Mouse (Mus musculus) retina, postnatal 1 day (tissue): Measurements from ENCODE around the gene Slamf8.

ENCODE experiments used
- DNase-seq: peaks from one replicate; pipeline ENCODE4 v3.0.0-alpha.2; 2012

The Slamf8 gene

GRCm38 (mm10) chr1:172585612-172586567 lies 4.5 kb downstream of the Slamf8 start:
- DNase-seq: peak; percentile 72

GRCm38 (mm10) chr1:172585026-172585425 lies 5.3 kb downstream of the Slamf8 start:
- peak; percentile 18 for DNase-seq

- no peak for DNase-seq
Observed at GRCm38 (mm10) chr1:172584271-172584670, 6.1 kb downstream of the Slamf8 start.

GRCm38 (mm10) chr1:172582436-172582835 lies 7.9 kb downstream of the Slamf8 start:
- DNase-seq: no peak

DNA sequence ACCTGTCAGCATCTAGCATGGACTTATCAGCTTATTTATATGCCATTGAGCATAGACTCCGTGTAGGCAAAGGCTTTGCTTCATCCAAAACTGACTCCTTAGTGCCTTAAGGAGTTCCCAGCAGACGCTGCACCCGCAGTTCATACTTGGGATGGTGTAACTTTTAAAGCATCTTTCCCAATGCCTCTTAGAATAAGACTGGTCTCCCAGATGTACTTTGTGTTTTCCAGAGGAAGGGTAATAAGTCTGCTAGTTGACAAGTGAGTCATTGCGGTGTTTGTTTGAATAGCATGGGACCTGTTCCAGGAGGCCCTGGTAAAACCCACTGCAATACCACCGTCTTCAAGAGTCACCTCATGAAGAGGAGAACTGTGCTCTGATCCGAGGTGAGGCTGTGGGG lies 10.3 kb downstream of the Slamf8 start:
- DNase-seq: no peak

- DNase-seq: no peak
Observed at GRCm38 (mm10) chr1:172567758-172568157, 22.6 kb downstream of the Slamf8 start.

- DNase-seq: no peak
Observed at GRCm38 (mm10) chr1:172566131-172566530, 24.2 kb downstream of the Slamf8 start.

GRCm38 (mm10) chr1:172563465-172563828 lies 26.9 kb downstream of the Slamf8 start:
- DNase-seq: no peak

GRCm38 (mm10) chr1:172562641-172563464 lies 27.5 kb downstream of the Slamf8 start:
- DNase-seq: peak; percentile 90

DNA sequence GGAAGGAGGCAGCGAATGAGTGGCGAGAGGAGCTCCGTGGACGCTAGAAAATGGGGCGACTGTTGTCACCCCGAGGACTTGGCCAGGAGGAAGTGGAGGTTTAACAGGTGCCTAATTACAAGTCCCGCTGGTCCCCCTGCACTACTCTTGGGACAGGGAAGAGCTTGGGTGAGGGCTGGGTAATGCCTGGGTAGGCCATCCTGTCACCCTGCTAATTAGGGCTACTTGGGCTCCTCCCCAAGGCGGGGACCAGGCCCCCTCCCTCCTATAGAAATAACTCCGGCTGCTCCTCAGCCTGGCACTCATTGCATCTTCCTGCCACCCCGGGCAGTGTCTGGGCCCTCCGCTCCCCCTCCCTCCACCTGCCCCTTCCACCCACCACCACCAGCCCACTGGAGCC lies 34.7 kb downstream of the Slamf8 start, which contains the start of gene Vsig8:
Vsig8 (plus strand) TSS at position 301 of the 400 bp plus-strand sequence.
- DNase-seq: no peak

- no peak for DNase-seq
Observed at GRCm38 (mm10) chr1:172552623-172553022, 37.7 kb downstream of the Slamf8 start.

DNA sequence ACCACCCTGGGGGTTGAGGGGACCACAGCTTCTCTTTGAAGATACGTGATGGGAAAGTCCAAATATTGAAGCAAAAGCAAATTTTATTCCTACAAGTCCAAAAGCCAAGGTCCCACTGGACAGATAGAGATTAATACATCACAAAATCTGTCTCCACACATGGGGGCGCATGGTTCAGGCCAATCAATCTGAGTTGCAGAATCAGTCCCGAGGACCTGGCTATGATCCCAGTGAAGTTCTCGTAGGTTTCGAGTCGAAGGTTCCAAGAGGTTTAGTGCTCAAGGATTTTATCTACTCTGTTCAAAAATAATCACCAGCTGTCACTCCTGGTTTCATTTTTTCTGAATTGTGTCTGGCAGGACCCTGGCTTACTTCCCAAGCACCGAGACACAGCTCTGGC lies 39.4 kb downstream of the Slamf8 start:
- DNase-seq: no peak

- peak; percentile 84 for DNase-seq
Observed at GRCm38 (mm10) chr1:172550551-172550951, 39.8 kb downstream of the Slamf8 start.

DNA sequence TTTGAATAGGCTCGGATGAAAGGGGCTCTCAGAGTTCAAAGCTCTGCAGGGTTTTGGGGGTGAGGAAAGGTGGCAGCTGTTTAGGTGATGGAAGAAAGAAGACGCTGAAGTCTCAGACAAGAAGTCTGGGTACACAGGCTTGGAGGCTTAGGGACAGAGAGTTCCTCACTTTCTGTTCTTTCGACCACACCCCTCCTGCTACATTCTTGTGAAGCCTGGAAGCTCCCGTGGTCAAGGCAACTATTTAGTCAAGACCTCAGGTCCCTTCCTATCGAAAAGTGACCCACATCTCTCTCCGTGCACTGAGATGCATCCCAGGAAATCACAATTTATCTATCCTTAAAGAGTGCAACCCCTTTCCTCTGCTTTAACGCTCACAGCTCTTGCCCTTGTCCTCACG lies 40.7 kb downstream of the Slamf8 start:
- DNase-seq: no peak

DNA sequence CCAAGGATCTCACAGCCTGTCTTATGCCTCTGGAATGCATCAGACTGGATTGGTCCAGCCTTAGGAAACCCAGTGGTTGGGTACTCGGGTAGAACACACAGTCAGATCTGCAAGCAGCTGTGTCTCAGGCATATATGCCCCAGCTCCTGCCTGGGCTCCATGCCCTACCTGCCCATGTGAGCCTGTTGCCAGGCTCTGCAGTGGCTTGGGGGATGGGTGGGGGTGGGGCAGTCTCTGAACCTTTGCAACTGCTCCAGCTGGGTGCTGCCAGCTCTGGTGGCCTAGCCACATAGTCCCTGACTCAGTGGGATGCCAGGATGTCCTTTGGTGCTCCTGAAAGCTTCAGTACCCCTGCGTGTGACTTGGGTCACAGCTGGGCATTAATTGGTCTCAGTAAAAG lies 41.1 kb downstream of the Slamf8 start:
- DNase-seq: no peak

DNA sequence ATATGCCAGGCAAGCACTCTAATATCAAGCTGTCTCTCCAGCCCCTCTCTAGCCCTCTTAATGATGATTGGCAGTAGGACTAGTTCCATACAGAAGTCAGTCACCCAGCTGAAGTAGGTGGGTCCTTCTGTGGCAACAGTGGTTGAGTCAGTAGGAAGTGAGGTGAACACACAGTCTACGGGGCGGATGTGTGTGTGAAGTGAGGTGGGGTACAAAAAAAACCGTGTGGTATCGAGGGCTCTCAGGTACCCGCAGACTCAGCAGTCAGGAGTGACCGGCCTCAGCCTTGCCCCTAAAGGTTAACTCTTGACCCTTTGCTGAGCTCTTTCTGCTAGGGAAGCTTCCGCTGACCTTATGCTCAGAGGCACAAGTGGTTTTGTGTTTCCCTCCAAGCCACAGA lies 41.9 kb downstream of the Slamf8 start:
- DNase-seq: no peak

DNA sequence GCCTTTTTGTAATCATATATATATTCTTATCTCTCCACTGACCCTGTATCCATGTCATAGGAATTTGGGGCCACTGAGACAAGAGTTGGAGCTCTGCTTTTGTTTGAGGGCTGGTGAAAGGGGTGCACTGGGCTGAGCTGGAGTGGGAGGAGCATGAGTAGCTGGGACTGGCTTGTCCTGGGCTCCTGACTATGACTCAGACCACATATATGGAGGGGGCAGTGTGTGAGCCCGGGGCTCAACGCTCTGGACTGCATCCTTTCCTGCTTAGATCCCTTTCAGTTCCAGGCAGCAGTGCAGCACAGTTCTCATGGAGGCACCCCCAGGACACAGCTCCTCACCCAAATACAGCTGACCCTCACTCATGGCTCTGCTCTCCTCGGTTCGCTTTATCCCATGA lies 44.3 kb downstream of the Slamf8 start:
- DNase-seq: no peak

DNA sequence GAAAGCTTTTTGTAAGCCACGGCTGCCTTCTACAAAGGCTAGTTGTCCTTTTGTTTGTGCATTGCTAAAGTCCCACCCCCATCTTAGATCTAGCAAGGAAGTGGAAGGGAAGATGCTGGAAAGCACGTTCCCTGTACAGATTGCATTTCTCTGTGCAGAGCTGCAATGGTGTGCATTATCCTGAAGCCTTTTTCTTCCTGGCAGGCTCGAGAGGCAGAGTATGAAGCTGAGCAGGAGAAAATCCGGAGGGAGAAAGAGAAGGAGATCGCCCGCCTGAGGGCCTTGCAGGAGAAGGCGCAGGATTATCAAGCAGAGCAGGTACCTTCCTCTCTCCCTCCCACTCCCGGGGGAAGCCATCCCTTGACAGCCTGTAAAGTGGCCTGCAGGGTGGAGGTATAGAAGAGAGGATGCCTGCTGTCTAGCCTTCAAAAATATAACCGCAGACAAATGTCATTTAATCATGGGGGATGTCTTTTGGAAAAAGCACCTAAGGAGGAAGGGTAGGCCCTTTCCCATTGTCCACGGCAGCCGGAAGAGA lies 50.0 kb downstream of the Slamf8 start:
- DNase-seq: no peak

GRCm38 (mm10) chr1:172539827-172540226 lies 50.5 kb downstream of the Slamf8 start:
- no peak for DNase-seq

DNA sequence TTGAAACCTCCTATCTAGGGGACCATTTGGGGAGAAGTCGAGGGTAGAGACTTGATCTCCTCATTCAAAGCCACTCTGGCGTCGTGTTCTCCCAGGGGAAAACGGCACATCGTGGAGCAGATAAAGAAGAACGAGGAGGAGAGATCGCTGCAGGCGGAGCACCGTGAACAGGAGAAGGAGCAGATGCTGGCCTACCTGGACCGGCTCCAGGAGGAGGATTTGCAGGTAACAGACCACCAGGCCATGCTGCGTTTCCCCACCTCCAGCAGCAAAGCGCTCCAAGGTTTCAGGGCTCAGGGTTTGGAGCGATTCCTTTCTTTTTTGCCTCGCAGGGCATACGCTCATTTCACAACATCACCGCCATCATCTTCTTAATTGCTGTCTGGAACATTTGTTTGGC lies 55.3 kb downstream of the Slamf8 start:
- DNase-seq: no peak

- peak; percentile 80 for DNase-seq
Observed at GRCm38 (mm10) chr1:172532551-172532950, 57.8 kb downstream of the Slamf8 start.
